Mouse (Mus musculus): ENCODE results near the gene 0610030E20Rik. TPM values are rescaled to one million over a fixed set of nuclear protein-coding genes. Genes with fewer than 3 reads are reported as not detected.

0610030E20Rik gene
- polyA plus RNA-seq, 1 experiment: 14.5 TPM

- no peak overlapping the region for H3K4me3 ChIP-seq (ENCODE audit: insufficient read depth, low read length)
- no peak overlapping the region for H3K27ac ChIP-seq (ENCODE audit: insufficient read depth, low read length)
- no peaks in the 10 kb centered on the region for H3K4me1 ChIP-seq (ENCODE audit: control insufficient read depth, insufficient read depth, low read length)
- TF ChIP-seq POLR2A (IDR thresholded peaks at IDR 0.05; ENCODE audit: low read depth, low read length) (no peak), CTCF (IDR thresholded peaks at IDR 0.05; ENCODE audit: borderline replicate concordance, insufficient read depth, low read length) (peak; percentile 61; the same call in 1 of the 2 replicates)
These were observed 54.8 kb downstream of the 0610030E20Rik start for GRCm38 (mm10) chr6:72401875-72402274.

Other genes with a start within 250 kb of the 0610030E20Rik start
- gene St3gal5, start 249.7 kb upstream of the 0610030E20Rik start, polyA plus RNA-seq (2011; ENCODE audit: insufficient read length, low read depth, missing spikeins): 32.3 and 34.3 TPM in 2 replicates
- gene Atoh8, start 111.7 kb upstream of the 0610030E20Rik start, polyA plus RNA-seq (2011; ENCODE audit: insufficient read length, low read depth, missing spikeins): 14.0 and 16.2 TPM in 2 replicates
- not detected in 2 replicates for gene Sftpb, start 42.7 kb upstream of the 0610030E20Rik start, polyA plus RNA-seq (2011; ENCODE audit: insufficient read length, low read depth, missing spikeins)
- gene Usp39, start 2.1 kb upstream of the 0610030E20Rik start, polyA plus RNA-seq (2011; ENCODE audit: insufficient read length, low read depth, missing spikeins): 73.5 and 75.2 TPM in 2 replicates
- 35.5 and 47.6 TPM in 2 replicates for gene Tmem150a, start 8.1 kb downstream of the 0610030E20Rik start, polyA plus RNA-seq (2011; ENCODE audit: insufficient read length, low read depth, missing spikeins)
- 80.0 and 99.9 TPM in 2 replicates for gene Rnf181, start 19.6 kb downstream of the 0610030E20Rik start, polyA plus RNA-seq (2011; ENCODE audit: insufficient read length, low read depth, missing spikeins)
- 20.1 and 23.5 TPM in 2 replicates for gene Vamp5, start 33.2 kb downstream of the 0610030E20Rik start, polyA plus RNA-seq (2011; ENCODE audit: insufficient read length, low read depth, missing spikeins)
- 89.7 and 108 TPM in 2 replicates for gene Vamp8, start 43.4 kb downstream of the 0610030E20Rik start, polyA plus RNA-seq (2011; ENCODE audit: insufficient read length, low read depth, missing spikeins)
- gene Ggcx, start 67.0 kb downstream of the 0610030E20Rik start, polyA plus RNA-seq (2011; ENCODE audit: insufficient read length, low read depth, missing spikeins): 60.6 and 67.0 TPM in 2 replicates
- 215 and 258 TPM in 2 replicates for gene Mat2a, start 92.2 kb downstream of the 0610030E20Rik start, polyA plus RNA-seq (2011; ENCODE audit: insufficient read length, low read depth, missing spikeins)
- gene Sh2d6, start 174.4 kb downstream of the 0610030E20Rik start, polyA plus RNA-seq (2011; ENCODE audit: insufficient read length, low read depth, missing spikeins): 1.8 and 1.9 TPM in 2 replicates
- 95.7 and 182 TPM in 2 replicates for gene Capg, start 197.1 kb downstream of the 0610030E20Rik start, polyA plus RNA-seq (2011; ENCODE audit: insufficient read length, low read depth, missing spikeins)

Data from embryonic fibroblast, embryonic 13.5 days (primary cell).